In the genomic region with DNA sequence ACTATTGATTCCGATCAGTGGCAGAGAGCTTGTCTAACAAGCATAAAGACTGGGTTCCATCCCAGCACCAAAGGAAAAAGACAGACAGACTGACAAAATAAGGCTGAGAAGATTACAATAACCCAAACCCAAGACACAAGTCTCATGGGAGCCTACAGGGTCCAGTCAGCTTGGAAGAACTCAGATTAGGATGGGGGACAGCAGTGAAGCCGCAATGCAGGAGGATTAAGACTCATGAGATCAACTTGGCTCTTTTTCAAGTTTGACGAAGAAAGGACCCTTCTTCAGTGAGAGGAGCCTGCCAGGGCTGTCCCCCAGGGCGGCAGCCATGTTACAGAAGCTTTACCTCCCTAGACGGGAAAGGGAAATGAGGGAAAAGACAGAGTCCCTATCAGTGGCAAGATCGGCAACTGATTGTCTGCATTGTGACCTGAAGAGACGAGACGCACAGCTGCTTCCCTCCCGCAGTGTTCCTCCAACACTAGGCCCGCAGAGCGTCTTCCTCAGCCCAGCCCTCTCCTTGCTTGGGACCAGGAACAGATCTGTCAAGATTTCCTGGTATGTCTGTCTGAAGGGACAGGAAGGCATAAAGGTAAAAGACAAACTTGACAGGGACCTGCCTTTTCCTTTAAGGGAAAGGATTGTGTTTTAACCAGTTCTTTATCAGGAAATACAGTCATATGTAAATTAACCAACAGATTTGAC, we compare ENCODE assay signal across 15 mouse cellular contexts. TPM values are rescaled to one million over a fixed set of nuclear protein-coding genes. Genes with fewer than 3 reads are reported as not detected.
DNase-seq lines count a peak whose midpoint lies in the region; ATAC-seq and TF ChIP-seq lines count a peak whose summit lies in the region.
"Had no signal": no experiment of that assay in that cellular context is flagged by ENCODE, and none has a peak within 500 bp of the region (broad histone marks: within the 10 kb centered on the region; RNA-seq: fewer than 3 reads in every experiment).

No protein-coding gene starts in this region.

- H3K4me1 ChIP-seq in intestine, postnatal 0 days (replicated peaks; ENCODE audit: control insufficient read depth, insufficient read depth, low read length), result no peaks in the 10 kb centered on the region
- H3K4me1 ChIP-seq in intestine, embryonic 16.5 days (ENCODE audit: control insufficient read depth, insufficient read depth, low read length), result no peaks in the 10 kb centered on the region
- H3K4me1 ChIP-seq in brown adipose tissue, adult 24 weeks (ENCODE audit: control insufficient read depth, insufficient read depth, insufficient read length, low read length), result peaks cover 26% of the 10 kb centered on the region
- H3K4me1 ChIP-seq in hindbrain, postnatal 0 days (ENCODE audit: insufficient read depth, low read length), result peaks cover 10% of the 10 kb centered on the region; the same call in 1 of the 2 replicates
- H3K4me1 ChIP-seq: intestine, embryonic 15.5 days had no signal

- 0 out of 2 replicates have a peak overlapping the region, but pooled peaks have one; percentile 21 for H3K27ac ChIP-seq in intestine, postnatal 0 days (ENCODE audit: low read depth, low read length)
- no peak overlapping the region for H3K27ac ChIP-seq in intestine, embryonic 16.5 days (ENCODE audit: low read length)
- peak overlapping the region; percentile 35 for H3K27ac ChIP-seq in brown adipose tissue, adult 24 weeks (replicated peaks; ENCODE audit: low read depth, low read length)
- H3K27ac ChIP-seq in hindbrain, postnatal 0 days, result peak overlapping the region; percentile 75
- H3K27ac ChIP-seq: intestine, embryonic 15.5 days had no signal

- no peak for TF ChIP-seq CTCF in intestine, postnatal 0 days (IDR thresholded peaks at IDR 0.05; ENCODE audit: low read depth)
- no peak for TF ChIP-seq CTCF in hindbrain, postnatal 0 days (IDR thresholded peaks at IDR 0.05; ENCODE audit: low read depth)

- WGBS in intestine, postnatal 0 days, result 47% methylated on average over 11 of the region's 11 CpGs
- WGBS in intestine, embryonic 16.5 days, result 48% methylated on average over 11 of the region's 11 CpGs
- WGBS in hindbrain, postnatal 0 days, result 23% methylated on average over 11 of the region's 11 CpGs

- H3K36me3 ChIP-seq in intestine, postnatal 0 days (ENCODE audit: control insufficient read depth, insufficient read depth), result peaks cover 80% of the 10 kb centered on the region
- H3K36me3 ChIP-seq in intestine, embryonic 16.5 days (ENCODE audit: control insufficient read depth, insufficient read depth, low read length), result peaks cover 25% of the 10 kb centered on the region
- peaks cover 26% of the 10 kb centered on the region for H3K36me3 ChIP-seq in hindbrain, postnatal 0 days (ENCODE audit: insufficient read depth, low read length)

- no peaks in the 10 kb centered on the region for H3K27me3 ChIP-seq in intestine, postnatal 0 days (replicated peaks; ENCODE audit: control insufficient read depth, insufficient read depth, low read length)
- H3K27me3 ChIP-seq in intestine, embryonic 16.5 days (replicated peaks; ENCODE audit: control insufficient read depth, insufficient read depth, low read length), result no peaks in the 10 kb centered on the region
- no peaks in the 10 kb centered on the region for H3K27me3 ChIP-seq in hindbrain, postnatal 0 days (ENCODE audit: insufficient read depth, low read length)
- H3K27me3 ChIP-seq: CH12.LX; intestine, embryonic 15.5 days had no signal

- no peak overlapping the region for H3K4me2 ChIP-seq in intestine, postnatal 0 days (replicated peaks; ENCODE audit: low read depth)
- no peak overlapping the region for H3K4me2 ChIP-seq in intestine, embryonic 16.5 days (ENCODE audit: low read depth, low read length)
- no peak overlapping the region for H3K4me2 ChIP-seq in hindbrain, postnatal 0 days (ENCODE audit: low read depth, low read length)
- H3K4me2 ChIP-seq: intestine, embryonic 15.5 days had no signal

- DNase-seq in ES-CJ7 (ENCODE audit: low read depth, low spot score), result peak; percentile 58
- peak; percentile 53 for DNase-seq in hindbrain, postnatal 0 days (ENCODE audit: low spot score)
- DNase-seq in right cerebral cortex, postnatal 36 days (ENCODE audit: low spot score in 2 of 2), result no peak
- no peak for DNase-seq in adrenal gland, postnatal 4 days (ENCODE audit: low spot score in 2 of 2)
- DNase-seq: liver; lung, postnatal 36 days; retina, postnatal 1 day; thymus, postnatal 25 days had no signal

- no peak for ATAC-seq in intestine, postnatal 0 days
- no peak for ATAC-seq in intestine, embryonic 16.5 days
- ATAC-seq in hindbrain, postnatal 0 days, result no peak
- ATAC-seq: forebrain, embryonic 16.5 days; intestine, embryonic 15.5 days had no signal

- no peak overlapping the region for H3K4me3 ChIP-seq in intestine, postnatal 0 days (ENCODE audit: low read depth, low read length)
- no peak overlapping the region for H3K4me3 ChIP-seq in intestine, embryonic 16.5 days (ENCODE audit: low read length)
- peak overlapping the region; percentile 2; the same call in 1 of the 2 replicates for H3K4me3 ChIP-seq in brown adipose tissue, adult 24 weeks (ENCODE audit: insufficient read depth, low read depth, low read length)
- no peak overlapping the region for H3K4me3 ChIP-seq in hindbrain, postnatal 0 days (ENCODE audit: low read length)
- H3K4me3 ChIP-seq: intestine, embryonic 15.5 days; myocyte had no signal

- H3K9ac ChIP-seq in intestine, postnatal 0 days (ENCODE audit: low read depth, low read length), result 0 out of 2 replicates have a peak overlapping the region, but pooled peaks have one; percentile 7
- no peak overlapping the region for H3K9ac ChIP-seq in intestine, embryonic 16.5 days (ENCODE audit: low read depth, low read length)
- H3K9ac ChIP-seq in hindbrain, postnatal 0 days (replicated peaks; ENCODE audit: low read length), result no peak overlapping the region; the same call in 1 of the 2 replicates
- H3K9ac ChIP-seq: intestine, embryonic 15.5 days had no signal

- no peaks in the 10 kb centered on the region for H3K9me3 ChIP-seq in intestine, postnatal 0 days (ENCODE audit: control insufficient read depth)
- no peaks in the 10 kb centered on the region for H3K9me3 ChIP-seq in intestine, embryonic 16.5 days (ENCODE audit: control insufficient read depth, low read length)
- H3K9me3 ChIP-seq in hindbrain, postnatal 0 days (ENCODE audit: low read length), result no peaks in the 10 kb centered on the region
- H3K9me3 ChIP-seq: intestine, embryonic 15.5 days had no signal

RNA-seq across cellular contexts. Expression of gene Ten1, which starts 11.3 kb away (rescaled TPM):
- 64.6 and 66.8 TPM in 2 replicates for polyA plus RNA-seq in intestine, postnatal 0 days (2015; fragmentation: Nextera tagmentation; extraction: Ambion mirVana)
- polyA plus RNA-seq in intestine, embryonic 16.5 days (2015; fragmentation: Nextera tagmentation; extraction: Ambion mirVana), result 106 and 115 TPM in 2 replicates
- polyA plus RNA-seq in brown adipose tissue, adult 24 weeks (2012; ENCODE audit: insufficient read depth, insufficient read length, missing spikeins), result 4.3 and 7.6 TPM in 2 replicates
- total RNA-seq in hindbrain, postnatal 0 days (2014; rRNA removed), result 66.6 and 74.8 TPM in 2 replicates
- polyA plus RNA-seq in hindbrain, postnatal 0 days (2015; fragmentation: Nextera tagmentation; extraction: Ambion mirVana), result 101 and 110 TPM in 2 replicates
- 10 to 100 TPM; 31.6 to 32.9 TPM for total RNA-seq in adrenal gland, postnatal 4 days (2021)

RNA-seq across cellular contexts. Expression of gene Acox1, which starts 11.5 kb away (rescaled TPM):
- 98.9 and 114 TPM in 2 replicates for polyA plus RNA-seq in intestine, postnatal 0 days (2015; fragmentation: Nextera tagmentation; extraction: Ambion mirVana)
- 85.5 and 104 TPM in 2 replicates for polyA plus RNA-seq in intestine, embryonic 16.5 days (2015; fragmentation: Nextera tagmentation; extraction: Ambion mirVana)
- 223 and 402 TPM in 2 replicates for polyA plus RNA-seq in brown adipose tissue, adult 24 weeks (2012; ENCODE audit: insufficient read depth, insufficient read length, missing spikeins)
- total RNA-seq in hindbrain, postnatal 0 days (2014; rRNA removed), result 109 and 112 TPM in 2 replicates
- 63.4 and 65.0 TPM in 2 replicates for polyA plus RNA-seq in hindbrain, postnatal 0 days (2015; fragmentation: Nextera tagmentation; extraction: Ambion mirVana)
- total RNA-seq in adrenal gland, postnatal 4 days (2021), result 100 to 1,000 TPM; 100 to 111 TPM

RNA-seq across cellular contexts. Expression of gene Fbf1, which starts 19.4 kb away (rescaled TPM):
- 3.7 and 4.8 TPM in 2 replicates for polyA plus RNA-seq in intestine, postnatal 0 days (2015; fragmentation: Nextera tagmentation; extraction: Ambion mirVana)
- 15.4 and 16.9 TPM in 2 replicates for polyA plus RNA-seq in intestine, embryonic 16.5 days (2015; fragmentation: Nextera tagmentation; extraction: Ambion mirVana)
- 3.8 and 5.3 TPM in 2 replicates for polyA plus RNA-seq in brown adipose tissue, adult 24 weeks (2012; ENCODE audit: insufficient read depth, insufficient read length, missing spikeins)
- total RNA-seq in hindbrain, postnatal 0 days (2014; rRNA removed), result 68.1 and 73.5 TPM in 2 replicates
- 33.8 and 35.3 TPM in 2 replicates for polyA plus RNA-seq in hindbrain, postnatal 0 days (2015; fragmentation: Nextera tagmentation; extraction: Ambion mirVana)
- total RNA-seq in adrenal gland, postnatal 4 days (2021), result 10 to 100 TPM; 57.7 to 63.5 TPM

RNA-seq across cellular contexts. Expression of gene Mrpl38, which starts 48.7 kb away (rescaled TPM):
- 35.6 and 38.5 TPM in 2 replicates for polyA plus RNA-seq in intestine, postnatal 0 days (2015; fragmentation: Nextera tagmentation; extraction: Ambion mirVana)
- polyA plus RNA-seq in intestine, embryonic 16.5 days (2015; fragmentation: Nextera tagmentation; extraction: Ambion mirVana), result 104 and 110 TPM in 2 replicates
- polyA plus RNA-seq in brown adipose tissue, adult 24 weeks (2012; ENCODE audit: insufficient read depth, insufficient read length, missing spikeins), result 99.5 and 121 TPM in 2 replicates
- total RNA-seq in hindbrain, postnatal 0 days (2014; rRNA removed), result 83.9 and 94.0 TPM in 2 replicates
- 71.9 and 73.3 TPM in 2 replicates for polyA plus RNA-seq in hindbrain, postnatal 0 days (2015; fragmentation: Nextera tagmentation; extraction: Ambion mirVana)
- total RNA-seq in adrenal gland, postnatal 4 days (2021), result 10 to 100 TPM; 75.4 to 81.6 TPM

RNA-seq across cellular contexts. Expression of gene Evpl, which starts 50.5 kb away (rescaled TPM):
- polyA plus RNA-seq in intestine, postnatal 0 days (2015; fragmentation: Nextera tagmentation; extraction: Ambion mirVana), result 1.2 and 1.3 TPM in 2 replicates
- polyA plus RNA-seq in intestine, embryonic 16.5 days (2015; fragmentation: Nextera tagmentation; extraction: Ambion mirVana), result 1.9 and 2.5 TPM in 2 replicates
- 0.16 TPM in 1 of 2 replicates, not detected in the other for polyA plus RNA-seq in brown adipose tissue, adult 24 weeks (2012; ENCODE audit: insufficient read depth, insufficient read length, missing spikeins)
- total RNA-seq in hindbrain, postnatal 0 days (2014; rRNA removed), result 2.8 and 2.9 TPM in 2 replicates
- 1.6 TPM in 2 replicates for polyA plus RNA-seq in hindbrain, postnatal 0 days (2015; fragmentation: Nextera tagmentation; extraction: Ambion mirVana)
- total RNA-seq in adrenal gland, postnatal 4 days (2021), result 1 to 10 TPM; 2.2 to 4.3 TPM

Comparison
In these comparisons a context has a peak if more than half of its experiments do, and no peak if none do; other contexts are left out.
1. DNase-seq: peak in ES-CJ7 (single experiment) and hindbrain, postnatal 0 days (single experiment); none in right cerebral cortex, postnatal 36 days (0 of 2) and adrenal gland, postnatal 4 days (0 of 2).